26 mouse cellular contexts compared by ENCODE assay signal in the genomic region with DNA sequence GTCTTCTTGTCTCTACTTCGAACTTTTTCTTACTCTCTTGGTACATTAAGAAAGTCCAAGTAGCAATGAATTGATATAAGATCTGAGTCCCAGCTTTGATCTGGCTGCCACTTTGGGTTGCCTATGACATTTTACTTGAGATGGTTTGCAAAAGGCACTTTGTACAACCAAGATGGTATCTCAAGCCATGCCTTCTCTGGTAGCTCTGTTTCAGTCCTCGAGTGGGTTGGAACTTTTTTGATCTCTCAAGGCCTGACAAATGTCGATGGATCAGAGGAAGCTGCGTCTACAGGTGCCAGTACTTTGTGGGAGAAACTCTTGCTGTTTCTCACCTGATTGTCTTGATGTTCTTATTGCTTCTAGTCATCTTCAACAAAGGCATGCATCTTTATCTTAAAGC. TPM values are rescaled to one million over a fixed set of nuclear protein-coding genes. Genes with fewer than 3 reads are reported as not detected.
A peak's percentile ranks its signal among the peaks of the same experiment; 100 is the strongest.
DNase-seq lines count a peak whose midpoint lies in the region; ATAC-seq and TF ChIP-seq lines count a peak whose summit lies in the region.
"Had no signal": no experiment of that assay in that cellular context is flagged by ENCODE, and none has a peak within 500 bp of the region (broad histone marks: within the 10 kb centered on the region; RNA-seq: fewer than 3 reads in every experiment).

No protein-coding gene starts in this region.

- no peak overlapping the region for H3K9ac ChIP-seq in embryonic facial prominence, embryonic 14.5 days (ENCODE audit: low read depth, low read length)
- H3K9ac ChIP-seq in heart, embryonic 16.5 days (ENCODE audit: low read length) = no peak overlapping the region
- no peak overlapping the region for H3K9ac ChIP-seq in heart, adult 2 months (ENCODE audit: low read depth, low read length)
- H3K9ac ChIP-seq in hindbrain, embryonic 14.5 days = no peak overlapping the region
- H3K9ac ChIP-seq: embryonic facial prominence, embryonic 15.5 days; forebrain, embryonic 13.5 days; intestine, embryonic 15.5 days; limb, embryonic 12.5 days; liver, embryonic 15.5 days; lung, embryonic 15.5 days had no signal

- no peak for TF ChIP-seq CTCF in heart, adult 2 months (IDR thresholded peaks at IDR 0.05)

- peaks cover 1% of the 10 kb centered on the region; the same call in 1 of the 2 replicates for H3K79me2 ChIP-seq in heart, adult 2 months (replicated peaks; ENCODE audit: control insufficient read depth, insufficient read depth, low read length)

- H3K4me1 ChIP-seq in embryonic facial prominence, embryonic 14.5 days (ENCODE audit: control insufficient read depth, insufficient read depth, low read length) = peaks cover 13% of the 10 kb centered on the region
- peaks cover 43% of the 10 kb centered on the region for H3K4me1 ChIP-seq in embryonic facial prominence, embryonic 10.5 days
- H3K4me1 ChIP-seq in heart, embryonic 16.5 days (ENCODE audit: control insufficient read depth, insufficient read depth, low read length) = peaks cover 51% of the 10 kb centered on the region
- H3K4me1 ChIP-seq in heart, adult 2 months (ENCODE audit: control insufficient read depth, insufficient read depth, low read length) = peaks cover 14% of the 10 kb centered on the region
- H3K4me1 ChIP-seq in hindbrain, embryonic 14.5 days (replicated peaks; ENCODE audit: control insufficient read depth, insufficient read depth, low read length) = peaks cover 21% of the 10 kb centered on the region

- TF ChIP-seq POLR2A in heart, adult 2 months (IDR thresholded peaks at IDR 0.05; ENCODE audit: insufficient read depth, low read depth, low read length) = no peak

- H3K36me3 ChIP-seq in embryonic facial prominence, embryonic 14.5 days (ENCODE audit: control insufficient read depth, insufficient read depth, low read length) = peaks cover 7% of the 10 kb centered on the region; the same call in 1 of the 2 replicates
- H3K36me3 ChIP-seq in embryonic facial prominence, embryonic 10.5 days (replicated peaks) = peaks cover 4% of the 10 kb centered on the region; the same call in 1 of the 2 replicates
- H3K36me3 ChIP-seq in heart, embryonic 16.5 days (ENCODE audit: control insufficient read depth, insufficient read depth) = peaks cover 10% of the 10 kb centered on the region
- H3K36me3 ChIP-seq in heart, adult 2 months (ENCODE audit: control insufficient read depth, insufficient read depth, low read length) = peaks cover 9% of the 10 kb centered on the region
- H3K36me3 ChIP-seq in hindbrain, embryonic 14.5 days (replicated peaks; ENCODE audit: control insufficient read depth, insufficient read depth) = no peaks in the 10 kb centered on the region
- H3K36me3 ChIP-seq: intestine, embryonic 15.5 days; liver, embryonic 15.5 days; lung, embryonic 15.5 days had no signal

- no peak for TF ChIP-seq EP300 in heart, adult 2 months (IDR thresholded peaks at IDR 0.05; ENCODE audit: insufficient read depth, low read depth, low read length)

- ATAC-seq in embryonic facial prominence, embryonic 14.5 days (ENCODE audit: low read depth) = no peak
- ATAC-seq in heart, embryonic 16.5 days (replicated peaks; ENCODE audit: extremely low read depth, insufficient read depth, low FRiP score) = no peak
- no peak for ATAC-seq in hindbrain, embryonic 14.5 days (ENCODE audit: low FRiP score)
- ATAC-seq: forebrain, embryonic 13.5 days; hindbrain, embryonic 16.5 days; intestine, embryonic 15.5 days had no signal

- no peaks in the 10 kb centered on the region for H3K9me3 ChIP-seq in embryonic facial prominence, embryonic 14.5 days (ENCODE audit: control insufficient read depth, low read length)
- no peaks in the 10 kb centered on the region for H3K9me3 ChIP-seq in embryonic facial prominence, embryonic 10.5 days
- no peaks in the 10 kb centered on the region for H3K9me3 ChIP-seq in heart, embryonic 16.5 days (replicated peaks; ENCODE audit: control insufficient read depth, low read length)
- H3K9me3 ChIP-seq in hindbrain, embryonic 14.5 days (ENCODE audit: control insufficient read depth, low read length) = no peaks in the 10 kb centered on the region
- H3K9me3 ChIP-seq: embryonic facial prominence, embryonic 15.5 days; forebrain, embryonic 13.5 days; hindbrain, embryonic 10.5 days; intestine, embryonic 15.5 days; limb, embryonic 12.5 days; liver, embryonic 15.5 days; lung, embryonic 15.5 days had no signal

- DNase-seq in embryonic facial prominence, embryonic 14.5 days (ENCODE audit: low spot score) = no peak
- no peak for DNase-seq in embryonic facial prominence, embryonic 10.5 days (ENCODE audit: low spot score)
- DNase-seq in heart, adult 2 months = no peak
- DNase-seq in thymus, postnatal 0 days (ENCODE audit: low spot score) = peak; percentile 44
- DNase-seq in thymus, postnatal 36 days = no peak
- DNase-seq in hindbrain, embryonic 14.5 days (ENCODE audit: low spot score) = no peak
- DNase-seq: adrenal gland, postnatal 25 days; cerebellum, adult 18-20 months; cerebellum, postnatal 10 days; gastrocnemius, postnatal 36 days; heart, postnatal 10 days; kidney, adult 2 months; kidney, postnatal 36 days; midbrain, embryonic 14.5 days; thymus, postnatal 14 days had no signal

- no peak overlapping the region for H3K4me3 ChIP-seq in embryonic facial prominence, embryonic 14.5 days (ENCODE audit: low read depth, low read length)
- H3K4me3 ChIP-seq in embryonic facial prominence, embryonic 10.5 days = no peak overlapping the region
- no peak overlapping the region for H3K4me3 ChIP-seq in heart, embryonic 16.5 days (ENCODE audit: low read length)
- no peak overlapping the region for H3K4me3 ChIP-seq in heart, adult 2 months
- no peak overlapping the region for H3K4me3 ChIP-seq in hindbrain, embryonic 14.5 days (replicated peaks; ENCODE audit: low read length)
- H3K4me3 ChIP-seq: embryonic facial prominence, embryonic 15.5 days; forebrain, embryonic 13.5 days; hindbrain, embryonic 10.5 days; intestine, embryonic 15.5 days; layer of hippocampus, adult 2 months; limb, embryonic 12.5 days; liver, embryonic 15.5 days; lung, embryonic 15.5 days had no signal

- H3K27ac ChIP-seq in embryonic facial prominence, embryonic 14.5 days (replicated peaks; ENCODE audit: low read depth, low read length) = no peak overlapping the region
- no peak overlapping the region for H3K27ac ChIP-seq in embryonic facial prominence, embryonic 10.5 days (replicated peaks)
- no peak overlapping the region for H3K27ac ChIP-seq in heart, embryonic 16.5 days (ENCODE audit: low read length)
- H3K27ac ChIP-seq in heart, adult 2 months = no peak overlapping the region
- no peak overlapping the region for H3K27ac ChIP-seq in hindbrain, embryonic 14.5 days
- H3K27ac ChIP-seq: embryonic facial prominence, embryonic 15.5 days; forebrain, embryonic 13.5 days; hindbrain, embryonic 10.5 days; intestine, embryonic 15.5 days; layer of hippocampus, adult 2 months; left cerebral cortex, adult 2 months; limb, embryonic 12.5 days; liver, embryonic 15.5 days; lung, embryonic 15.5 days had no signal

- WGBS in embryonic facial prominence, embryonic 14.5 days = 81% methylated on average over 4 of the region's 4 CpGs
- 88% methylated on average over 4 of the region's 4 CpGs for WGBS in embryonic facial prominence, embryonic 10.5 days
- 79% methylated on average over 4 of the region's 4 CpGs for WGBS in heart, embryonic 16.5 days
- 84% methylated on average over 4 of the region's 4 CpGs for WGBS in heart, adult 2 months
- WGBS in hindbrain, embryonic 14.5 days = 93% methylated on average over 4 of the region's 4 CpGs

- H3K4me2 ChIP-seq in embryonic facial prominence, embryonic 14.5 days (ENCODE audit: low read depth, low read length) = 0 out of 2 replicates have a peak overlapping the region, but pooled peaks have one; percentile 3
- H3K4me2 ChIP-seq in heart, embryonic 16.5 days (ENCODE audit: low read depth, low read length) = peak overlapping the region; percentile 4; the same call in 1 of the 2 replicates
- H3K4me2 ChIP-seq in hindbrain, embryonic 14.5 days (replicated peaks) = no peak overlapping the region
- H3K4me2 ChIP-seq: intestine, embryonic 15.5 days; limb, embryonic 12.5 days; liver, embryonic 15.5 days; lung, embryonic 15.5 days had no signal

- intact Hi-C loops in heart, adult 2 months (cut with DNase I) = loop anchor here (5.0 to 10.0 kb wide), 2 partner anchors 134 to 697 kb away; a partner anchor contains a TSS

- no peaks in the 10 kb centered on the region for H3K27me3 ChIP-seq in embryonic facial prominence, embryonic 14.5 days (replicated peaks; ENCODE audit: control insufficient read depth, insufficient read depth, low read length)
- H3K27me3 ChIP-seq in embryonic facial prominence, embryonic 10.5 days (replicated peaks; ENCODE audit: low read depth, poor library complexity, severe bottlenecking) = peaks cover 13% of the 10 kb centered on the region; the same call in 1 of the 2 replicates
- no peaks in the 10 kb centered on the region for H3K27me3 ChIP-seq in heart, embryonic 16.5 days (ENCODE audit: control insufficient read depth, insufficient read depth, low read length)
- H3K27me3 ChIP-seq in heart, adult 2 months (ENCODE audit: control insufficient read depth, insufficient read depth, low read length) = no peaks in the 10 kb centered on the region
- H3K27me3 ChIP-seq in hindbrain, embryonic 14.5 days (ENCODE audit: control insufficient read depth, insufficient read depth, low read length) = no peaks in the 10 kb centered on the region
- H3K27me3 ChIP-seq: embryonic facial prominence, embryonic 15.5 days; forebrain, embryonic 13.5 days; intestine, embryonic 15.5 days; liver, embryonic 15.5 days; lung, embryonic 15.5 days had no signal

RNA-seq across cellular contexts. Expression of a gene that starts 3.7 kb away (rescaled TPM):
- 1.0 and 2.4 TPM in 2 replicates for polyA plus RNA-seq in embryonic facial prominence, embryonic 14.5 days (2014; fragmentation: Nextera tagmentation; extraction: Ambion mirVana)
- polyA plus RNA-seq in embryonic facial prominence, embryonic 10.5 days (2016; fragmentation: Nextera tagmentation; extraction: Ambion mirVana) = 0.58 and 1.1 TPM in 2 replicates
- 2.2 TPM in 2 replicates for polyA plus RNA-seq in heart, embryonic 16.5 days (2015; fragmentation: Nextera tagmentation; extraction: Ambion mirVana)
- under 1 TPM; 0.25 to 0.84 TPM for total RNA-seq in heart, adult 2 months (2021)
- 0.44 and 1.5 TPM in 2 replicates for polyA plus RNA-seq in heart, adult 2 months (2012; rRNA removed)
- 6.2 and 8.7 TPM in 2 replicates for polyA plus RNA-seq in thymus, postnatal 0 days (2015; fragmentation: Nextera tagmentation; extraction: Ambion mirVana)
- polyA plus RNA-seq in hindbrain, embryonic 14.5 days (2014; fragmentation: Nextera tagmentation; extraction: Ambion mirVana) = 0.37 and 0.75 TPM in 2 replicates
- total RNA-seq: layer of hippocampus, adult 2 months; left cerebral cortex, adult 2 months had no signal

RNA-seq across cellular contexts. Expression of a gene that starts 24.7 kb away (rescaled TPM):
- polyA plus RNA-seq in embryonic facial prominence, embryonic 14.5 days (2014; fragmentation: Nextera tagmentation; extraction: Ambion mirVana) = 17.1 and 17.7 TPM in 2 replicates
- 3.0 and 3.1 TPM in 2 replicates for polyA plus RNA-seq in embryonic facial prominence, embryonic 10.5 days (2016; fragmentation: Nextera tagmentation; extraction: Ambion mirVana)
- 11.7 and 15.5 TPM in 2 replicates for polyA plus RNA-seq in heart, embryonic 16.5 days (2015; fragmentation: Nextera tagmentation; extraction: Ambion mirVana)
- 1 to 10 TPM; 5.0 to 7.9 TPM for total RNA-seq in heart, adult 2 months (2021)
- polyA plus RNA-seq in heart, adult 2 months (2012; rRNA removed) = 14.1 and 16.3 TPM in 2 replicates
- 91.6 and 101 TPM in 2 replicates for polyA plus RNA-seq in thymus, postnatal 0 days (2015; fragmentation: Nextera tagmentation; extraction: Ambion mirVana)
- polyA plus RNA-seq in hindbrain, embryonic 14.5 days (2014; fragmentation: Nextera tagmentation; extraction: Ambion mirVana) = 4.4 and 5.2 TPM in 2 replicates
